Mouse (Mus musculus): Measurements from ENCODE around the gene Pomt1. TPM values are rescaled to one million over a fixed set of nuclear protein-coding genes. Genes with fewer than 3 reads are reported as not detected.

Pomt1 gene
- polyA plus RNA-seq, 1 experiment from 2014 or later, result 15.5 TPM

GRCm38 (mm10) chr2:32217656-32218055 lies 18.7 kb upstream of the Pomt1 start:
- no peak for ATAC-seq (replicated peaks; ENCODE audit: insufficient number of reproducible peaks, low FRiP score, low TSS enrichment, low read depth)
- no peak overlapping the region for H3K4me2 ChIP-seq (ENCODE audit: low read depth, low read length)
- 90% methylated on average over 8 of the region's 8 CpGs for WGBS

DNA sequence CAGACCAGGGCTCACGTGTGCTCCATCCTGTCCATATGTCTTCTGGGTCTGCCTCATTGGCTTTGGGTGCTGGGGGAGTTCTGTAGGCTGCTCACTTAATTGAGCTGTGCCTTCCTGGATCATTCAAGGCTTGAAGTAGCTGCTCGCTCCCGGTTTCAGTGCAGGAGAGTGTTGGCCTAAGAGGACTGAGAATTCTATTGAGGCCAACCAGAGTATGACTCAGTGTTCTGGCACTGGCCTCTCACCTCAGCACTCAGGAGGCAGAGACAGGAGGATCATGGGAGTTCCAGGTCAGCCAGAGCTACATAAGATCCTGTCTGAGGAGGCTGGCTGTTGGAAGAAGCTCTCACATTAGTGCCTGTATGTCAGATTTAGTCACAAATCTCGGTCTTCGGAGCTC lies 18.3 kb upstream of the Pomt1 start:
- 95% methylated on average over 5 of the region's 5 CpGs for WGBS
- H3K4me2 ChIP-seq (ENCODE audit: low read depth, low read length), result no peak overlapping the region
- no peaks in the 10 kb centered on the region for H3K27me3 ChIP-seq (ENCODE audit: control insufficient read depth, insufficient read depth, low read length)
- peaks cover 63% of the 10 kb centered on the region for H3K36me3 ChIP-seq (replicated peaks; ENCODE audit: control insufficient read depth, insufficient read depth, low read depth, low read length)
- no peak overlapping the region for H3K27ac ChIP-seq (replicated peaks; ENCODE audit: low read depth, low read length)
- H3K9me3 ChIP-seq (replicated peaks; ENCODE audit: control insufficient read depth, low read length), result no peaks in the 10 kb centered on the region
- no peak overlapping the region for H3K9ac ChIP-seq (replicated peaks; ENCODE audit: low read length)
- DNase-seq (ENCODE audit: low spot score) (no peak), ATAC-seq (replicated peaks; ENCODE audit: insufficient number of reproducible peaks, low FRiP score, low TSS enrichment, low read depth) (no peak)
- H3K4me1 ChIP-seq (ENCODE audit: control insufficient read depth, insufficient read depth, low read length), result no peaks in the 10 kb centered on the region
- no peak overlapping the region for H3K4me3 ChIP-seq (ENCODE audit: low read depth, low read length)

More at GRCm38 (mm10) chr2:32217656-32218055, 18.7 kb upstream of the Pomt1 start:
- Histone ChIP-seq H3K4me3 (ENCODE audit: low read depth, low read length) (no peak overlapping the region), H3K9ac (replicated peaks; ENCODE audit: low read length) (no peak overlapping the region), H3K36me3 (replicated peaks; ENCODE audit: control insufficient read depth, insufficient read depth, low read depth, low read length) (peaks cover 64% of the 10 kb centered on the region), H3K27ac (replicated peaks; ENCODE audit: low read depth, low read length) (no peak overlapping the region), H3K4me1 (ENCODE audit: control insufficient read depth, insufficient read depth, low read length) (no peaks in the 10 kb centered on the region), H3K9me3 (replicated peaks; ENCODE audit: control insufficient read depth, low read length) (no peaks in the 10 kb centered on the region), H3K27me3 (ENCODE audit: control insufficient read depth, insufficient read depth, low read length) (no peaks in the 10 kb centered on the region)
- DNase-seq (ENCODE audit: low spot score), result no peak

- H3K9me3 ChIP-seq (replicated peaks; ENCODE audit: control insufficient read depth, low read length), result no peaks in the 10 kb centered on the region
- H3K4me2 ChIP-seq (ENCODE audit: low read depth, low read length), result no peak overlapping the region
- peaks cover 62% of the 10 kb centered on the region for H3K36me3 ChIP-seq (replicated peaks; ENCODE audit: control insufficient read depth, insufficient read depth, low read depth, low read length)
- H3K27ac ChIP-seq (replicated peaks; ENCODE audit: low read depth, low read length), result no peak overlapping the region
- 90% methylated on average over 11 of the region's 11 CpGs for WGBS
- DNase-seq (ENCODE audit: low spot score) (no peak), ATAC-seq (replicated peaks; ENCODE audit: insufficient number of reproducible peaks, low FRiP score, low TSS enrichment, low read depth) (no peak)
- no peaks in the 10 kb centered on the region for H3K4me1 ChIP-seq (ENCODE audit: control insufficient read depth, insufficient read depth, low read length)
- no peaks in the 10 kb centered on the region for H3K27me3 ChIP-seq (ENCODE audit: control insufficient read depth, insufficient read depth, low read length)
- no peak overlapping the region for H3K4me3 ChIP-seq (ENCODE audit: low read depth, low read length)
- no peak overlapping the region for H3K9ac ChIP-seq (replicated peaks; ENCODE audit: low read length)
Observed at GRCm38 (mm10) chr2:32218541-32219334, 17.7 kb upstream of the Pomt1 start.

DNA sequence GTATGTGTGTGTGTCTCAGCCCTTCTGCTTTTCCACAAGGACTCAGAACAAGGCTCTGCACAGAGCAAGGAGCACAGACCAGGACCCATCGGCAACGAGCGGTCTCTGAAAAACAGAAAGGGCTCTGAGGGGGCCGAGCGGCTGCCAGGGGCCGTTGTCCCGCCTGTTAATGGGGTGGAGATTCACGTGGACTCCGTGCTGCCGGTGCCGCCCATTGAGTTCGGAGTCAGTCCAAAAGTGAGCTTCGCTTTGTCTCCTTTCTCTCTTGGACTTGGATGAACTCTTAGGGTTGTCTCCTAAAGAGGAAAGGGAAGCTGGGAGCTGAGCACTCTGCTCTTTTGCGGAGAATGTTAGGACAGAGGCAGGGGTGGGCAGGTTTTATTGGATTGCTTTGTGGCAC lies 16.9 kb upstream of the Pomt1 start:
- H3K4me1 ChIP-seq (ENCODE audit: control insufficient read depth, insufficient read depth, low read length), result no peaks in the 10 kb centered on the region
- no peak overlapping the region for H3K4me3 ChIP-seq (ENCODE audit: low read depth, low read length)
- no peak overlapping the region for H3K4me2 ChIP-seq (ENCODE audit: low read depth, low read length)
- H3K9me3 ChIP-seq (replicated peaks; ENCODE audit: control insufficient read depth, low read length), result no peaks in the 10 kb centered on the region
- ATAC-seq (replicated peaks; ENCODE audit: insufficient number of reproducible peaks, low FRiP score, low TSS enrichment, low read depth), result no peak
- no peak overlapping the region for H3K9ac ChIP-seq (replicated peaks; ENCODE audit: low read length)
- no peaks in the 10 kb centered on the region for H3K27me3 ChIP-seq (ENCODE audit: control insufficient read depth, insufficient read depth, low read length)
- DNase-seq (ENCODE audit: low spot score), result no peak
- WGBS, result 97% methylated on average over 14 of the region's 14 CpGs
- peaks cover 63% of the 10 kb centered on the region for H3K36me3 ChIP-seq (replicated peaks; ENCODE audit: control insufficient read depth, insufficient read depth, low read depth, low read length)
- no peak overlapping the region for H3K27ac ChIP-seq (replicated peaks; ENCODE audit: low read depth, low read length)

DNA sequence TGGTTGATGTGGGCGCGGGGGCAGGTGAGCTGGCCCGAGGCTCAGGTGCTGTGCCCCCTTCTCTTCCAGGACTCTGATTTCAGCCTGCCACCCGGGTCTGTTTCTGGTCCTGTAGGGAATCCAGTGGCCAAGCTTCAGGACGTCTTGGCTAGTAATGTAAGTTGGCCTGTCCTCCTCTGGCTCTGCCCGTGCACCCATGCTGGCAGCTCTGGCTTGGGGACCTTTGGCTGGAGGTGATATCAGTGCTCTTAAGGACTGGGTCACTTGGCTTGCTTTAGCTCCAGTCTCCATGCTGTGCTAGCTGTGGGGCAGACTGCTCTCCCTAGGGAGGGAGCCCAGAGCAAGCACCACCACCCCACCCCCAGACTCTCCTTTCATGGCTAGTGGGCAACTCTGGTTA lies 16.4 kb upstream of the Pomt1 start:
- ATAC-seq (replicated peaks; ENCODE audit: insufficient number of reproducible peaks, low FRiP score, low TSS enrichment, low read depth) (no peak), DNase-seq (ENCODE audit: low spot score) (no peak)

DNA sequence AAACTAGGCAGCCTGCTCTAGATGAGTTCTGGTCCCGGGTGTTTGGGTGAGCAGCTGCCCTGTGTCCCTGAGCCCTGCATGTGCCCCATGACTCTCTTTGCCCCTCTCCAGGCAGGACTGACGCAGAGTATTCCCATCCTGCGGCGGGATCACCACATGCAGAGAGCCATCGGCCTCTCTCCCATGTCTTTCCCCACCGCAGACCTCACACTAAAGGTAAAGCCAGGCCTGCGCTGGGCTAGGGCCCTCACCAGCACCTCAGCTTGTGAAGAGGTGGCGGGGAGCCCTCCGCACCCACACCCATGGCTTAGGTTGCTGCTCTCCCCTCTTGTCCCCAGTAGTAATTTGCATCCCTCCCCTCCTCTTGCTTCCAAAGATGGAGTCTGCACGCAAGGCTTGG lies 15.4 kb upstream of the Pomt1 start:
- no peak overlapping the region for H3K27ac ChIP-seq (replicated peaks; ENCODE audit: low read depth, low read length)
- H3K4me2 ChIP-seq (ENCODE audit: low read depth, low read length), result no peak overlapping the region
- no peak for DNase-seq (ENCODE audit: low spot score)
- no peak for ATAC-seq (replicated peaks; ENCODE audit: insufficient number of reproducible peaks, low FRiP score, low TSS enrichment, low read depth)
- no peak overlapping the region for H3K4me3 ChIP-seq (ENCODE audit: low read depth, low read length)
- no peaks in the 10 kb centered on the region for H3K4me1 ChIP-seq (ENCODE audit: control insufficient read depth, insufficient read depth, low read length)
- H3K27me3 ChIP-seq (ENCODE audit: control insufficient read depth, insufficient read depth, low read length), result no peaks in the 10 kb centered on the region
- H3K9ac ChIP-seq (replicated peaks; ENCODE audit: low read length), result no peak overlapping the region
- no peaks in the 10 kb centered on the region for H3K9me3 ChIP-seq (replicated peaks; ENCODE audit: control insufficient read depth, low read length)
- WGBS, result 94% methylated on average over 10 of the region's 10 CpGs
- peaks cover 55% of the 10 kb centered on the region for H3K36me3 ChIP-seq (replicated peaks; ENCODE audit: control insufficient read depth, insufficient read depth, low read depth, low read length)

More for the DNA sequence above, 16.4 kb upstream of the Pomt1 start:
- Histone ChIP-seq H3K9me3 (replicated peaks; ENCODE audit: control insufficient read depth, low read length) (no peaks in the 10 kb centered on the region), H3K4me2 (ENCODE audit: low read depth, low read length) (no peak overlapping the region), H3K36me3 (replicated peaks; ENCODE audit: control insufficient read depth, insufficient read depth, low read depth, low read length) (peaks cover 59% of the 10 kb centered on the region), H3K4me1 (ENCODE audit: control insufficient read depth, insufficient read depth, low read length) (no peaks in the 10 kb centered on the region), H3K27me3 (ENCODE audit: control insufficient read depth, insufficient read depth, low read length) (no peaks in the 10 kb centered on the region), H3K27ac (replicated peaks; ENCODE audit: low read depth, low read length) (no peak overlapping the region), H3K4me3 (ENCODE audit: low read depth, low read length) (no peak overlapping the region), H3K9ac (replicated peaks; ENCODE audit: low read length) (no peak overlapping the region)
- 95% methylated on average over 6 of the region's 6 CpGs for WGBS

DNA sequence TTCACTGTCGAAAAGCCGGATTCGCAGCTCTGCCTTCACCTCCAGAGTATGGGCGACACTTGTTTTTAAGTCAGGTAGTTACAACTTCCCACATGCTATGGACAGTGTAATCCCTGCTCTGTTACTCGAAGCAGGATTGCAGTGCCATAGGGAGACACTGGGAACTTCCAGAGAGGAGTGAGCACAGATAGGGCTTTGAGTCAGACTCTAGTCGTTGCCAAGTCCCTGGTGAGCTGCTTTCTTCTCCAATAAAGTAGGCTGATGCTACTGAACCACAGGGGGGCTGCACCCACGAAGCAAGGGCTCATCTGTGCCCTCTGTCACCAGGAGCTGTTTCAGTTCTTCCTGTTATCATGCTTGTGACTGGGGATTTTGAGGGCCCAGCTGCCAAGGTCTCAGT lies 14.8 kb upstream of the Pomt1 start:
- H3K9ac ChIP-seq (replicated peaks; ENCODE audit: low read length), result no peak overlapping the region

DNA sequence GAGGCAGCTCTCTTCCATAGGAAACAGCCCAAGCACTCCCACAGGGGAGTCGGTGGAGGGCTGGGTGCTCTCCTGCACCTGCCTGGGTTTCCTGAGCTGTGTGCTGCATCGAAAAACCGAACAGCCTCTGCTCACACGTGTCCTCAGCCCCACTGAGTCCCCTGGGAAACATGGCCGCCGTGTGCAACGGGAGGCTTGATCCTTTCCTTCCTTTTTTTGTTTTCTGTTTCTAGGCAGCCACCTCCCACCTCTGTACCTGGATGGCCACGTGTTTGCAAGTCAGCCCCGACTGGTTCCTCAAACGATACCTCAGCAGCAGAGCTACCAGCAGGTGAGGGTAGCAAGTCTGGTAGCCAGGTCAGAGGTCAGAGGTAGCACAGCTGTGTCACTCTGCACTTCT lies 14.3 kb upstream of the Pomt1 start:
- ATAC-seq (replicated peaks; ENCODE audit: insufficient number of reproducible peaks, low FRiP score, low TSS enrichment, low read depth) (no peak), DNase-seq (ENCODE audit: low spot score) (no peak)
- Histone ChIP-seq H3K9me3 (replicated peaks; ENCODE audit: control insufficient read depth, low read length) (no peaks in the 10 kb centered on the region), H3K4me3 (ENCODE audit: low read depth, low read length) (no peak overlapping the region), H3K4me1 (ENCODE audit: control insufficient read depth, insufficient read depth, low read length) (no peaks in the 10 kb centered on the region), H3K27me3 (ENCODE audit: control insufficient read depth, insufficient read depth, low read length) (no peaks in the 10 kb centered on the region), H3K36me3 (replicated peaks; ENCODE audit: control insufficient read depth, insufficient read depth, low read depth, low read length) (peaks cover 59% of the 10 kb centered on the region), H3K27ac (replicated peaks; ENCODE audit: low read depth, low read length) (no peak overlapping the region), H3K9ac (replicated peaks; ENCODE audit: low read length) (no peak overlapping the region), H3K4me2 (ENCODE audit: low read depth, low read length) (no peak overlapping the region)
- WGBS, result 86% methylated on average over 10 of the region's 10 CpGs

More for the DNA sequence above, 14.8 kb upstream of the Pomt1 start:
- ATAC-seq (replicated peaks; ENCODE audit: insufficient number of reproducible peaks, low FRiP score, low TSS enrichment, low read depth) (no peak), DNase-seq (ENCODE audit: low spot score) (no peak)
- Histone ChIP-seq H3K4me1 (ENCODE audit: control insufficient read depth, insufficient read depth, low read length) (no peaks in the 10 kb centered on the region), H3K27me3 (ENCODE audit: control insufficient read depth, insufficient read depth, low read length) (no peaks in the 10 kb centered on the region), H3K4me3 (ENCODE audit: low read depth, low read length) (no peak overlapping the region), H3K9me3 (replicated peaks; ENCODE audit: control insufficient read depth, low read length) (no peaks in the 10 kb centered on the region), H3K4me2 (ENCODE audit: low read depth, low read length) (no peak overlapping the region), H3K27ac (replicated peaks; ENCODE audit: low read depth, low read length) (no peak overlapping the region), H3K36me3 (replicated peaks; ENCODE audit: control insufficient read depth, insufficient read depth, low read depth, low read length) (peaks cover 60% of the 10 kb centered on the region)
- WGBS, result 88% methylated on average over 7 of the region's 7 CpGs
